Mouse (Mus musculus) embryonic facial prominence, embryonic 14.5 days (tissue): ENCODE measurements around the gene Negr1. TPM values are rescaled to one million over a fixed set of nuclear protein-coding genes. Genes with fewer than 3 reads are reported as not detected.
A peak's percentile ranks its signal among the peaks of the same experiment; 100 is the strongest.

Source experiments
- ATAC-seq: fragments of 200-750 bp; cut with Nextera tagmentation; 2 replicates; pipeline ENCODE4 v1.8.0; 2017; ENCODE audit warnings: low read depth, moderate number of reproducible peaks, moderate TSS enrichment
- DNase-seq: peaks from one replicate; pipeline ENCODE4 v3.0.0-alpha.2; 2015; ENCODE audit warnings: low spot score
- H3K27ac ChIP-seq: fragments of 300-500 bp; sonication (generic); replicated peaks from 2 replicates; pipeline ENCODE4 v1.5.1; 2014; ENCODE audit warnings: low read depth, mild to moderate bottlenecking, low read length, moderate library complexity
- H3K27me3 ChIP-seq: fragments of 300-500 bp; sonication (generic); replicated peaks from 2 replicates; pipeline ENCODE4 v1.6.1; 2014; ENCODE audit warnings: low read length; ENCODE audit not compliant: control insufficient read depth, insufficient read depth
- H3K36me3 ChIP-seq: fragments of 300-500 bp; sonication (generic); 2 replicates; pipeline ENCODE4 v1.6.1; 2014; ENCODE audit warnings: low read length, mixed read lengths; ENCODE audit not compliant: control insufficient read depth, insufficient read depth
- H3K4me1 ChIP-seq: fragments of 300-500 bp; sonication (generic); 2 replicates; pipeline ENCODE4 v1.6.1; 2014; ENCODE audit warnings: antibody characterized with exemption, low read length; ENCODE audit not compliant: control insufficient read depth, insufficient read depth
- H3K4me2 ChIP-seq: fragments of 300-500 bp; sonication (generic); 2 replicates; pipeline ENCODE4 v1.6.1; 2014; ENCODE audit warnings: low read depth, mild to moderate bottlenecking, low read length, moderate library complexity, mixed read lengths
- H3K4me3 ChIP-seq: fragments of 300-500 bp; sonication (generic); 2 replicates; pipeline ENCODE4 v1.5.1; 2014; ENCODE audit warnings: low read depth, mild to moderate bottlenecking, low read length
- H3K9ac ChIP-seq: fragments of 300-500 bp; sonication (generic); 2 replicates; pipeline ENCODE4 v1.6.1; 2014; ENCODE audit warnings: low read depth, mild to moderate bottlenecking, low read length, moderate library complexity, mixed read lengths
- H3K9me3 ChIP-seq: fragments of 300-500 bp; sonication (generic); 2 replicates; pipeline ENCODE4 v1.6.1; 2016; ENCODE audit warnings: low read length; ENCODE audit not compliant: control insufficient read depth
- WGBS: fragments of 180-500 bp; shearing (Covaris S2); extraction: QIAGEN DNeasy Blood & Tissue Kit; methylation state at CpG from one replicate; pipeline ENCODE4 v1.1.7; 2014; 5-methylcytosine and 5-hydroxymethylcytosine counted together
- polyA plus RNA-seq: library from polyadenylated mRNA; unstranded; fragments of >200 nt; fragmentation: Nextera tagmentation; extraction: Ambion mirVana; gene quantifications from 2 replicates; pipeline ENCODE4 v1.2.1, GENCODE M21; 2014

The Negr1 gene
- polyA plus RNA-seq, 1 experiment from 2014 or later, result 7.6 TPM

GRCm38 (mm10) chr3:156794610-156795009, 233.0 kb downstream of the Negr1 start:
- DNase-seq (peak; percentile 28), ATAC-seq (no peak)
- Histone ChIP-seq H3K4me3 (no peak overlapping the region), H3K27me3 (no peaks in the 10 kb centered on the region), H3K36me3 (no peaks in the 10 kb centered on the region), H3K4me2 (no peak overlapping the region), H3K9ac (no peak overlapping the region), H3K27ac (no peak overlapping the region), H3K9me3 (no peaks in the 10 kb centered on the region), H3K4me1 (no peaks in the 10 kb centered on the region)
- 31% methylated on average over 2 of the region's 2 CpGs for WGBS

- ATAC-seq, result no peak
- no peak for DNase-seq
- Histone ChIP-seq H3K27ac (no peak overlapping the region), H3K27me3 (no peaks in the 10 kb centered on the region), H3K4me3 (no peak overlapping the region), H3K9me3 (no peaks in the 10 kb centered on the region), H3K9ac (no peak overlapping the region), H3K4me1 (no peaks in the 10 kb centered on the region), H3K36me3 (no peaks in the 10 kb centered on the region), H3K4me2 (no peak overlapping the region)
- WGBS, result 71% methylated on average over 6 of the region's 6 CpGs
Observed at GRCm38 (mm10) chr3:156796061-156796691, 234.6 kb downstream of the Negr1 start.

- Histone ChIP-seq H3K36me3 (no peaks in the 10 kb centered on the region), H3K4me1 (no peaks in the 10 kb centered on the region), H3K27me3 (no peaks in the 10 kb centered on the region), H3K9ac (no peak overlapping the region), H3K4me3 (no peak overlapping the region), H3K27ac (no peak overlapping the region), H3K4me2 (no peak overlapping the region), H3K9me3 (no peaks in the 10 kb centered on the region)
- DNase-seq (no peak), ATAC-seq (no peak)
- WGBS, result 95% methylated on average over 7 of the region's 7 CpGs
Observed at GRCm38 (mm10) chr3:156799228-156799627, 237.6 kb downstream of the Negr1 start.

- no peak overlapping the region for H3K4me2 ChIP-seq
- H3K9ac ChIP-seq, result no peak overlapping the region
- ATAC-seq (no peak), DNase-seq (no peak)
- H3K4me3 ChIP-seq, result no peak overlapping the region
- H3K36me3 ChIP-seq, result no peaks in the 10 kb centered on the region
- H3K9me3 ChIP-seq, result no peaks in the 10 kb centered on the region
- no peaks in the 10 kb centered on the region for H3K4me1 ChIP-seq
- 95% methylated on average over 3 of the region's 3 CpGs for WGBS
- H3K27ac ChIP-seq, result no peak overlapping the region
- H3K27me3 ChIP-seq, result no peaks in the 10 kb centered on the region
Observed at GRCm38 (mm10) chr3:156809836-156810235, 248.2 kb downstream of the Negr1 start.

GRCm38 (mm10) chr3:156816938-156817337, 255.3 kb downstream of the Negr1 start:
- no peaks in the 10 kb centered on the region for H3K36me3 ChIP-seq
- H3K9ac ChIP-seq, result no peak overlapping the region
- no peaks in the 10 kb centered on the region for H3K27me3 ChIP-seq
- ATAC-seq (no peak), DNase-seq (no peak)
- no peak overlapping the region for H3K4me3 ChIP-seq
- H3K9me3 ChIP-seq, result no peaks in the 10 kb centered on the region
- no peak overlapping the region for H3K4me2 ChIP-seq
- H3K4me1 ChIP-seq, result no peaks in the 10 kb centered on the region
- H3K27ac ChIP-seq, result no peak overlapping the region

GRCm38 (mm10) chr3:156817452-156817851, 255.9 kb downstream of the Negr1 start:
- Histone ChIP-seq H3K9ac (no peak overlapping the region), H3K4me1 (no peaks in the 10 kb centered on the region), H3K4me2 (no peak overlapping the region), H3K27me3 (no peaks in the 10 kb centered on the region), H3K27ac (no peak overlapping the region), H3K36me3 (no peaks in the 10 kb centered on the region), H3K4me3 (no peak overlapping the region), H3K9me3 (no peaks in the 10 kb centered on the region)
- WGBS, result 41% methylated on average over 6 of the region's 6 CpGs
- DNase-seq (no peak), ATAC-seq (no peak)

GRCm38 (mm10) chr3:156823039-156823438, 261.4 kb downstream of the Negr1 start:
- Histone ChIP-seq H3K27me3 (no peaks in the 10 kb centered on the region), H3K36me3 (no peaks in the 10 kb centered on the region), H3K4me3 (no peak overlapping the region), H3K27ac (no peak overlapping the region), H3K9me3 (no peaks in the 10 kb centered on the region), H3K4me1 (no peaks in the 10 kb centered on the region), H3K4me2 (no peak overlapping the region), H3K9ac (no peak overlapping the region)
- WGBS, result 77% methylated on average over 3 of the region's 3 CpGs
- ATAC-seq (no peak), DNase-seq (no peak)

- no peak overlapping the region for H3K4me3 ChIP-seq
- no peaks in the 10 kb centered on the region for H3K36me3 ChIP-seq
- H3K4me2 ChIP-seq, result no peak overlapping the region
- ATAC-seq (no peak), DNase-seq (no peak)
- no peak overlapping the region for H3K9ac ChIP-seq
- WGBS, result 62% methylated on average over 3 of the region's 3 CpGs
- no peak overlapping the region for H3K27ac ChIP-seq
- no peaks in the 10 kb centered on the region for H3K27me3 ChIP-seq
- H3K9me3 ChIP-seq, result no peaks in the 10 kb centered on the region
- no peaks in the 10 kb centered on the region for H3K4me1 ChIP-seq
Observed at GRCm38 (mm10) chr3:156833920-156834319, 272.3 kb downstream of the Negr1 start.

GRCm38 (mm10) chr3:156838550-156838949, 277.0 kb downstream of the Negr1 start:
- H3K4me3 ChIP-seq, result no peak overlapping the region
- no peak for ATAC-seq
- no peak overlapping the region for H3K4me2 ChIP-seq
- H3K36me3 ChIP-seq, result no peaks in the 10 kb centered on the region
- no peaks in the 10 kb centered on the region for H3K27me3 ChIP-seq
- no peaks in the 10 kb centered on the region for H3K4me1 ChIP-seq
- 85% methylated on average over 2 of the region's 2 CpGs for WGBS
- H3K9me3 ChIP-seq, result no peaks in the 10 kb centered on the region
- no peak overlapping the region for H3K27ac ChIP-seq
- no peak for DNase-seq
- no peak overlapping the region for H3K9ac ChIP-seq
